In genomic region chr5:75200366-75200724, GRCm38 (mm10) we compare ENCODE assay signal across 28 mouse cellular contexts. TPM values are rescaled to one million over a fixed set of nuclear protein-coding genes. Genes with fewer than 3 reads are reported as not detected.
DNase-seq lines count a peak whose midpoint lies in the region; ATAC-seq lines count a peak whose summit lies in the region.
"Had no signal": no experiment of that assay in that cellular context is flagged by ENCODE, and none has a peak within 500 bp of the region (broad histone marks: within the 10 kb centered on the region; RNA-seq: fewer than 3 reads in every experiment).

No protein-coding gene starts in this region.

- no peak overlapping the region for H3K27ac ChIP-seq in embryonic facial prominence, embryonic 12.5 days
- no peak overlapping the region for H3K27ac ChIP-seq in embryonic facial prominence, embryonic 10.5 days (replicated peaks)
- no peak overlapping the region for H3K27ac ChIP-seq in hindbrain, embryonic 16.5 days (ENCODE audit: low read depth, low read length)
- H3K27ac ChIP-seq in hindbrain, embryonic 11.5 days (ENCODE audit: low read depth, low read length), result no peak overlapping the region
- no peak overlapping the region for H3K27ac ChIP-seq in midbrain, embryonic 15.5 days
- no peak overlapping the region for H3K27ac ChIP-seq in midbrain, embryonic 10.5 days (replicated peaks)
- H3K27ac ChIP-seq: embryonic facial prominence, embryonic 15.5 days; limb, embryonic 12.5 days; liver, embryonic 14.5 days had no signal

- no peak overlapping the region for H3K4me3 ChIP-seq in embryonic facial prominence, embryonic 12.5 days
- no peak overlapping the region for H3K4me3 ChIP-seq in embryonic facial prominence, embryonic 10.5 days
- H3K4me3 ChIP-seq in hindbrain, embryonic 16.5 days (ENCODE audit: low read length), result no peak overlapping the region
- H3K4me3 ChIP-seq in hindbrain, embryonic 11.5 days (ENCODE audit: low read depth, low read length), result no peak overlapping the region
- H3K4me3 ChIP-seq in midbrain, embryonic 15.5 days, result no peak overlapping the region
- H3K4me3 ChIP-seq in midbrain, embryonic 10.5 days, result no peak overlapping the region
- H3K4me3 ChIP-seq: embryonic facial prominence, embryonic 15.5 days; limb, embryonic 12.5 days; myocyte had no signal

- ATAC-seq in embryonic facial prominence, embryonic 12.5 days (ENCODE audit: insufficient number of reproducible peaks, insufficient read depth, low FRiP score, low TSS enrichment), result 0 out of 2 replicates have a peak, but pooled peaks have one; percentile 22
- 0 out of 2 replicates have a peak, but pooled peaks have one; percentile 25 for ATAC-seq in hindbrain, embryonic 16.5 days
- no peak for ATAC-seq in hindbrain, embryonic 11.5 days (ENCODE audit: low FRiP score)
- ATAC-seq in midbrain, embryonic 15.5 days (replicated peaks), result peak; percentile 70; the same call in 1 of the 2 replicates
- ATAC-seq: activated CD4-positive, CD25-positive, alpha-beta regulatory T cell, adult 4 months had no signal

- no peaks in the 10 kb centered on the region for H3K4me1 ChIP-seq in embryonic facial prominence, embryonic 12.5 days
- H3K4me1 ChIP-seq in embryonic facial prominence, embryonic 10.5 days, result no peaks in the 10 kb centered on the region; the same call in 1 of the 2 replicates
- H3K4me1 ChIP-seq in hindbrain, embryonic 16.5 days (ENCODE audit: control insufficient read depth, insufficient read depth, low read depth, low read length), result no peaks in the 10 kb centered on the region
- no peaks in the 10 kb centered on the region for H3K4me1 ChIP-seq in hindbrain, embryonic 11.5 days (replicated peaks; ENCODE audit: control insufficient read depth, insufficient read depth, low read length)
- H3K4me1 ChIP-seq in midbrain, embryonic 15.5 days, result peaks cover 8% of the 10 kb centered on the region
- no peaks in the 10 kb centered on the region for H3K4me1 ChIP-seq in midbrain, embryonic 10.5 days
- H3K4me1 ChIP-seq: limb, embryonic 12.5 days had no signal

- H3K9ac ChIP-seq in embryonic facial prominence, embryonic 12.5 days, result no peak overlapping the region
- H3K9ac ChIP-seq in hindbrain, embryonic 16.5 days (ENCODE audit: low read depth, low read length), result no peak overlapping the region
- no peak overlapping the region for H3K9ac ChIP-seq in hindbrain, embryonic 11.5 days (ENCODE audit: low read depth, low read length)
- no peak overlapping the region for H3K9ac ChIP-seq in midbrain, embryonic 15.5 days
- H3K9ac ChIP-seq: embryonic facial prominence, embryonic 15.5 days; limb, embryonic 12.5 days; liver, embryonic 14.5 days; lung, embryonic 14.5 days had no signal

- H3K4me2 ChIP-seq in embryonic facial prominence, embryonic 12.5 days (replicated peaks), result no peak overlapping the region
- H3K4me2 ChIP-seq in hindbrain, embryonic 16.5 days (ENCODE audit: low read length), result no peak overlapping the region
- H3K4me2 ChIP-seq in hindbrain, embryonic 11.5 days (replicated peaks; ENCODE audit: low read depth, low read length), result no peak overlapping the region
- no peak overlapping the region for H3K4me2 ChIP-seq in midbrain, embryonic 15.5 days
- H3K4me2 ChIP-seq: embryonic facial prominence, embryonic 15.5 days; heart, embryonic 11.5 days; limb, embryonic 12.5 days; lung, embryonic 14.5 days had no signal

- H3K36me3 ChIP-seq in embryonic facial prominence, embryonic 12.5 days, result peaks cover 35% of the 10 kb centered on the region
- H3K36me3 ChIP-seq in embryonic facial prominence, embryonic 10.5 days (replicated peaks), result peaks cover 56% of the 10 kb centered on the region
- no peaks in the 10 kb centered on the region for H3K36me3 ChIP-seq in hindbrain, embryonic 16.5 days (ENCODE audit: control insufficient read depth, insufficient read depth, low read length)
- H3K36me3 ChIP-seq in hindbrain, embryonic 11.5 days (ENCODE audit: control insufficient read depth, insufficient read depth, low read length), result no peaks in the 10 kb centered on the region
- no peaks in the 10 kb centered on the region for H3K36me3 ChIP-seq in midbrain, embryonic 15.5 days (replicated peaks)
- no peaks in the 10 kb centered on the region for H3K36me3 ChIP-seq in midbrain, embryonic 10.5 days

- no peak for DNase-seq in embryonic facial prominence, embryonic 10.5 days (ENCODE audit: low spot score)
- DNase-seq in hindbrain, embryonic 11.5 days (ENCODE audit: low spot score), result no peak
- DNase-seq in midbrain, embryonic 10.5 days (ENCODE audit: low spot score), result no peak
- no peak for DNase-seq in adrenal gland, postnatal 25 days
- no peak for DNase-seq in embryo, embryonic 10.5 days (ENCODE audit: low spot score)
- DNase-seq: adrenal gland, adult 8-10 months; cerebellum, adult 18-20 months; cerebellum, postnatal 25 days; embryo, embryonic 11 days; gastrocnemius, postnatal 14 days; heart, adult 11 months; kidney, adult 2 months; kidney, postnatal 10 days; lung, embryonic 14.5 days; lung, postnatal 36 days; thymus, adult 18-20 months; thymus, postnatal 4 days had no signal

- no peaks in the 10 kb centered on the region for H3K9me3 ChIP-seq in embryonic facial prominence, embryonic 12.5 days
- H3K9me3 ChIP-seq in embryonic facial prominence, embryonic 10.5 days, result no peaks in the 10 kb centered on the region
- H3K9me3 ChIP-seq in hindbrain, embryonic 16.5 days (ENCODE audit: control insufficient read depth, low read length), result no peaks in the 10 kb centered on the region
- H3K9me3 ChIP-seq in hindbrain, embryonic 11.5 days (ENCODE audit: control insufficient read depth, low read length), result no peaks in the 10 kb centered on the region
- no peaks in the 10 kb centered on the region for H3K9me3 ChIP-seq in midbrain, embryonic 15.5 days
- H3K9me3 ChIP-seq in midbrain, embryonic 10.5 days (replicated peaks), result no peaks in the 10 kb centered on the region
- H3K9me3 ChIP-seq: embryonic facial prominence, embryonic 15.5 days; limb, embryonic 12.5 days had no signal

- 93% methylated on average over 10 of the region's 10 CpGs for WGBS in embryonic facial prominence, embryonic 12.5 days
- 95% methylated on average over 10 of the region's 10 CpGs for WGBS in embryonic facial prominence, embryonic 10.5 days
- WGBS in hindbrain, embryonic 16.5 days, result 93% methylated on average over 10 of the region's 10 CpGs
- WGBS in hindbrain, embryonic 11.5 days, result 94% methylated on average over 10 of the region's 10 CpGs
- WGBS in midbrain, embryonic 15.5 days, result 92% methylated on average over 10 of the region's 10 CpGs
- WGBS in midbrain, embryonic 10.5 days, result 95% methylated on average over 10 of the region's 10 CpGs

- H3K27me3 ChIP-seq in embryonic facial prominence, embryonic 12.5 days, result no peaks in the 10 kb centered on the region
- no peaks in the 10 kb centered on the region for H3K27me3 ChIP-seq in embryonic facial prominence, embryonic 10.5 days (replicated peaks; ENCODE audit: low read depth, poor library complexity, severe bottlenecking)
- no peaks in the 10 kb centered on the region for H3K27me3 ChIP-seq in hindbrain, embryonic 16.5 days (replicated peaks; ENCODE audit: control insufficient read depth, insufficient read depth, low read length)
- no peaks in the 10 kb centered on the region for H3K27me3 ChIP-seq in hindbrain, embryonic 11.5 days (ENCODE audit: control insufficient read depth, insufficient read depth, low read length)
- no peaks in the 10 kb centered on the region for H3K27me3 ChIP-seq in midbrain, embryonic 15.5 days (replicated peaks)
- H3K27me3 ChIP-seq in midbrain, embryonic 10.5 days (ENCODE audit: low read depth, poor library complexity, severe bottlenecking), result no peaks in the 10 kb centered on the region
- H3K27me3 ChIP-seq: embryonic facial prominence, embryonic 15.5 days; limb, embryonic 12.5 days had no signal

RNA-seq across cellular contexts. Expression of gene Pdgfra, which starts 48.3 kb away (rescaled TPM):
- polyA plus RNA-seq in embryonic facial prominence, embryonic 12.5 days (2016; fragmentation: Nextera tagmentation; extraction: Ambion mirVana), result 125 and 127 TPM in 2 replicates
- polyA plus RNA-seq in embryonic facial prominence, embryonic 10.5 days (2016; fragmentation: Nextera tagmentation; extraction: Ambion mirVana), result 44.2 and 56.6 TPM in 2 replicates
- 20.8 and 22.1 TPM in 2 replicates for polyA plus RNA-seq in hindbrain, embryonic 16.5 days (2015; fragmentation: Nextera tagmentation; extraction: Ambion mirVana)
- polyA plus RNA-seq in hindbrain, embryonic 11.5 days (2014; fragmentation: Nextera tagmentation; extraction: Ambion mirVana), result 26.5 and 29.3 TPM in 2 replicates
- polyA plus RNA-seq in midbrain, embryonic 15.5 days (2015; fragmentation: Nextera tagmentation; extraction: Ambion mirVana), result 11.1 and 11.3 TPM in 2 replicates
- polyA plus RNA-seq in midbrain, embryonic 10.5 days (2016; fragmentation: Nextera tagmentation; extraction: Ambion mirVana), result 15.6 and 19.5 TPM in 2 replicates
- total RNA-seq in adrenal gland, postnatal 25 days (2021), result 20.0 and 22.9 TPM in 2 replicates
- total RNA-seq: hematopoietic stem cell, adult 5-6 weeks; megakaryocyte-erythroid progenitor cell, adult 5-6 weeks had no signal
- polyA plus RNA-seq: activated CD4-positive, CD25-positive, alpha-beta regulatory T cell, adult 4 months had no signal
